Mouse (Mus musculus) central nervous system, embryonic 18 days (tissue): ENCODE data around the gene Hist1h4f. TPM values are rescaled to one million over a fixed set of nuclear protein-coding genes. Genes with fewer than 3 reads are reported as not detected.

Experiments used
- polyA plus RNA-seq: library from polyadenylated mRNA; depleted of rRNA; stranded (reverse); fragments of >200 nt; gene quantifications from 2 replicates; pipeline ENCODE4 v1.2.3, GENCODE M21; 2012; rRNA removed

Gene Hist1h4f
- polyA plus RNA-seq, 1 experiment, result 5.8 TPM

Other genes starting within 250 kb of the Hist1h4f start
- 22.3 and 23.5 TPM in 2 replicates for gene Zfp322a, start 182.4 kb downstream of the Hist1h4f start, polyA plus RNA-seq
- 8.5 and 8.8 TPM in 2 replicates for gene Abt1, start 127.8 kb downstream of the Hist1h4f start, polyA plus RNA-seq
- gene Btn1a1, start 85.7 kb downstream of the Hist1h4f start, polyA plus RNA-seq, result 0.09 and 0.12 TPM in 2 replicates
- 0.06 and 0.07 TPM in 2 replicates for gene Btn2a2, start 62.8 kb downstream of the Hist1h4f start, polyA plus RNA-seq
- 10.2 and 10.6 TPM in 2 replicates for gene Hist1h4h, start 20.6 kb downstream of the Hist1h4f start, polyA plus RNA-seq
- 47.4 and 62.7 TPM in 2 replicates for gene Hist1h2af, start 17.7 kb downstream of the Hist1h4f start, polyA plus RNA-seq
- 2.2 and 4.8 TPM in 2 replicates for gene Hist1h3g, start 16.2 kb downstream of the Hist1h4f start, polyA plus RNA-seq
- 0.52 and 0.80 TPM in 2 replicates for gene Hist1h2bh, start 8.3 kb downstream of the Hist1h4f start, polyA plus RNA-seq
- 0.48 and 0.52 TPM in 2 replicates for gene Hist1h3f, start 7.6 kb downstream of the Hist1h4f start, polyA plus RNA-seq
- gene Hist1h1d, start 1.6 kb upstream of the Hist1h4f start, polyA plus RNA-seq, result 0.14 and 0.15 TPM in 2 replicates
- gene Hist1h3e, start 10.7 kb upstream of the Hist1h4f start, polyA plus RNA-seq, result 5.6 and 7.2 TPM in 2 replicates
- 4.4 and 4.5 TPM in 2 replicates for gene Hist1h2ae, start 19.6 kb upstream of the Hist1h4f start, polyA plus RNA-seq
- gene Hist1h2bg, start 19.7 kb upstream of the Hist1h4f start, polyA plus RNA-seq, result 7.1 and 9.6 TPM in 2 replicates
- gene Hist1h2bf, start 22.5 kb upstream of the Hist1h4f start, polyA plus RNA-seq, result 2.3 and 2.6 TPM in 2 replicates
- 1.6 and 1.8 TPM in 2 replicates for gene Hist1h2ad, start 22.7 kb upstream of the Hist1h4f start, polyA plus RNA-seq
- 4.3 and 5.6 TPM in 2 replicates for gene Hist1h3d, start 24.1 kb upstream of the Hist1h4f start, polyA plus RNA-seq
- gene Hist1h4d, start 29.9 kb upstream of the Hist1h4f start, polyA plus RNA-seq, result 1.9 and 2.8 TPM in 2 replicates
- gene Hist1h2be, start 69.5 kb upstream of the Hist1h4f start, polyA plus RNA-seq, result 1.2 and 1.5 TPM in 2 replicates
- 1.8 and 1.9 TPM in 2 replicates for gene Hist1h1e, start 70.9 kb upstream of the Hist1h4f start, polyA plus RNA-seq
- 0.62 and 0.67 TPM in 2 replicates for gene Hist1h2ac, start 132.3 kb upstream of the Hist1h4f start, polyA plus RNA-seq
- gene Hist1h2bc, start 132.6 kb upstream of the Hist1h4f start, polyA plus RNA-seq, result 32.4 and 40.3 TPM in 2 replicates
- gene Hist1h1t, start 144.2 kb upstream of the Hist1h4f start, polyA plus RNA-seq, result not detected in 2 replicates
- 2.6 and 3.4 TPM in 2 replicates for gene Hist1h4c, start 146.8 kb upstream of the Hist1h4f start, polyA plus RNA-seq
- 1.5 and 2.0 TPM in 2 replicates for gene Hfe, start 159.2 kb upstream of the Hist1h4f start, polyA plus RNA-seq
- gene Hist1h1c, start 187.2 kb upstream of the Hist1h4f start, polyA plus RNA-seq, result 12.8 and 15.6 TPM in 2 replicates
- 3.9 and 4.1 TPM in 2 replicates for gene Hist1h3c, start 194.0 kb upstream of the Hist1h4f start, polyA plus RNA-seq
- gene Hist1h2bb, start 195.1 kb upstream of the Hist1h4f start, polyA plus RNA-seq, result 1.9 and 2.7 TPM in 2 replicates
- gene Hist1h2ab, start 199.5 kb upstream of the Hist1h4f start, polyA plus RNA-seq, result 6.3 and 6.8 TPM in 2 replicates
- 7.5 and 8.8 TPM in 2 replicates for gene Hist1h3b, start 200.6 kb upstream of the Hist1h4f start, polyA plus RNA-seq
- gene Hist1h4b, start 205.4 kb upstream of the Hist1h4f start, polyA plus RNA-seq, result 4.9 and 7.8 TPM in 2 replicates
- 2.3 and 3.4 TPM in 2 replicates for gene Hist1h4a, start 209.6 kb upstream of the Hist1h4f start, polyA plus RNA-seq
- 5.1 and 5.4 TPM in 2 replicates for gene Hist1h3a, start 210.7 kb upstream of the Hist1h4f start, polyA plus RNA-seq
- gene Hist1h1a, start 212.0 kb upstream of the Hist1h4f start, polyA plus RNA-seq, result 0.66 and 1.8 TPM in 2 replicates
- gene Trim38, start 218.3 kb upstream of the Hist1h4f start, polyA plus RNA-seq, result 0.04 TPM in 1 of 2 replicates, not detected in the other